9 mouse cellular contexts compared by ENCODE assay signal in the genomic region with DNA sequence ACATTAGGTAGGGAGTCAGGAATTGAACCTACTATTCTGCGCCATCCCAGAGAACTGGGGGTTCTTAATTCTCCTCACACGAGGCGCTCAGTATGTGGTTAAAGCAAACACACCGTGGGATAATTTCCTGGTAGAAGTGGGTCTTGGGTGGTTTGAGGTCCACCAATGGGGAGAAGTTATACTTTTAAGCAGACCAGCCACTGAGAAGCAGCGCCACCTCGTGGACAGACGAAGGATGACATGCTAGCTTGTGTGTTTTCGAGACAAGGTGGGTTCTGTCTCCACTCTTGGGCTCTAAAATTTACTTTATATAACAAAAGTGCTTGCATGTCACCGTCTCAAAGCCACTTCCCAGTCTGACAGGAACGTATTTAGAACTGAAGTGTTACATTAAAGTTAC.
DNase-seq lines count a peak whose midpoint lies in the region; ATAC-seq and TF ChIP-seq lines count a peak whose summit lies in the region.
"Had no signal": no experiment of that assay in that cellular context is flagged by ENCODE, and none has a peak within 500 bp of the region (broad histone marks: within the 10 kb centered on the region; RNA-seq: fewer than 3 reads in every experiment).

No protein-coding gene starts in this region.

- no peak for TF ChIP-seq EP300 in stomach, postnatal 0 days (optimal IDR thresholded peaks at IDR 0.05)

- H3K4me1 ChIP-seq in hindbrain, embryonic 11.5 days (replicated peaks; ENCODE audit: control insufficient read depth, insufficient read depth, low read length) = no peaks in the 10 kb centered on the region
- H3K4me1 ChIP-seq in hindbrain, embryonic 13.5 days (replicated peaks) = no peaks in the 10 kb centered on the region
- H3K4me1 ChIP-seq in E14TG2a.4 (replicated peaks; ENCODE audit: low read depth, low read length) = peaks cover 38% of the 10 kb centered on the region
- no peaks in the 10 kb centered on the region for H3K4me1 ChIP-seq in embryonic facial prominence, embryonic 14.5 days (ENCODE audit: control insufficient read depth, insufficient read depth, low read length)
- H3K4me1 ChIP-seq in limb, embryonic 10.5 days = peaks cover 11% of the 10 kb centered on the region
- H3K4me1 ChIP-seq in stomach, postnatal 0 days (replicated peaks; ENCODE audit: control insufficient read depth, insufficient read depth) = no peaks in the 10 kb centered on the region

- H3K36me3 ChIP-seq in hindbrain, embryonic 11.5 days (ENCODE audit: control insufficient read depth, insufficient read depth, low read length) = no peaks in the 10 kb centered on the region
- H3K36me3 ChIP-seq in hindbrain, embryonic 13.5 days = no peaks in the 10 kb centered on the region
- no peaks in the 10 kb centered on the region for H3K36me3 ChIP-seq in E14TG2a.4 (ENCODE audit: insufficient read depth, low read length)
- no peaks in the 10 kb centered on the region for H3K36me3 ChIP-seq in embryonic facial prominence, embryonic 14.5 days (ENCODE audit: control insufficient read depth, insufficient read depth, low read length)
- no peaks in the 10 kb centered on the region for H3K36me3 ChIP-seq in limb, embryonic 10.5 days
- no peaks in the 10 kb centered on the region for H3K36me3 ChIP-seq in stomach, postnatal 0 days (ENCODE audit: control insufficient read depth, insufficient read depth, low read length)

- H3K27ac ChIP-seq in hindbrain, embryonic 11.5 days (ENCODE audit: low read depth, low read length) = no peak overlapping the region
- H3K27ac ChIP-seq in hindbrain, embryonic 13.5 days = no peak overlapping the region
- H3K27ac ChIP-seq in embryonic facial prominence, embryonic 14.5 days (replicated peaks; ENCODE audit: low read depth, low read length) = no peak overlapping the region
- no peak overlapping the region for H3K27ac ChIP-seq in limb, embryonic 10.5 days
- H3K27ac ChIP-seq in stomach, postnatal 0 days (replicated peaks) = no peak overlapping the region

- no peaks in the 10 kb centered on the region; the same call in 1 of the 2 replicates for H3K9me3 ChIP-seq in hindbrain, embryonic 11.5 days (ENCODE audit: control insufficient read depth, low read length)
- H3K9me3 ChIP-seq in hindbrain, embryonic 13.5 days = no peaks in the 10 kb centered on the region
- H3K9me3 ChIP-seq in E14TG2a.4 (ENCODE audit: low read length) = no peaks in the 10 kb centered on the region
- H3K9me3 ChIP-seq in embryonic facial prominence, embryonic 14.5 days (ENCODE audit: control insufficient read depth, low read length) = no peaks in the 10 kb centered on the region
- no peaks in the 10 kb centered on the region for H3K9me3 ChIP-seq in limb, embryonic 10.5 days (replicated peaks)
- H3K9me3 ChIP-seq in stomach, postnatal 0 days (ENCODE audit: control insufficient read depth, low read length) = no peaks in the 10 kb centered on the region

- H3K4me2 ChIP-seq in hindbrain, embryonic 11.5 days (replicated peaks; ENCODE audit: low read depth, low read length) = no peak overlapping the region
- no peak overlapping the region for H3K4me2 ChIP-seq in hindbrain, embryonic 13.5 days
- H3K4me2 ChIP-seq in embryonic facial prominence, embryonic 14.5 days (ENCODE audit: low read depth, low read length) = no peak overlapping the region
- no peak overlapping the region for H3K4me2 ChIP-seq in stomach, postnatal 0 days (replicated peaks; ENCODE audit: low read depth)

- H3K9ac ChIP-seq in hindbrain, embryonic 11.5 days (ENCODE audit: low read depth, low read length) = no peak overlapping the region
- H3K9ac ChIP-seq in hindbrain, embryonic 13.5 days = no peak overlapping the region
- no peak overlapping the region for H3K9ac ChIP-seq in embryonic facial prominence, embryonic 14.5 days (ENCODE audit: low read depth, low read length)
- H3K9ac ChIP-seq in stomach, postnatal 0 days (ENCODE audit: low read length) = no peak overlapping the region

- ATAC-seq in hindbrain, embryonic 11.5 days (ENCODE audit: low FRiP score) = no peak
- no peak for ATAC-seq in hindbrain, embryonic 13.5 days (ENCODE audit: low FRiP score)
- ATAC-seq in embryonic facial prominence, embryonic 14.5 days (ENCODE audit: low read depth) = no peak
- ATAC-seq in stomach, postnatal 0 days (ENCODE audit: low FRiP score, low TSS enrichment) = no peak

- H3K4me3 ChIP-seq in hindbrain, embryonic 11.5 days (ENCODE audit: low read depth, low read length) = no peak overlapping the region
- H3K4me3 ChIP-seq in hindbrain, embryonic 13.5 days = no peak overlapping the region
- H3K4me3 ChIP-seq in E14TG2a.4 (replicated peaks; ENCODE audit: low read length) = no peak overlapping the region
- H3K4me3 ChIP-seq in embryonic facial prominence, embryonic 14.5 days (ENCODE audit: low read depth, low read length) = no peak overlapping the region
- H3K4me3 ChIP-seq in limb, embryonic 10.5 days = no peak overlapping the region
- no peak overlapping the region for H3K4me3 ChIP-seq in stomach, postnatal 0 days (ENCODE audit: low read depth, low read length)
- H3K4me3 ChIP-seq: myocyte had no signal

- peak; percentile 64 for DNase-seq in hindbrain, embryonic 11.5 days (ENCODE audit: low spot score)
- peak; percentile 22 for DNase-seq in MN1 (ENCODE audit: low spot score)
- DNase-seq in embryonic facial prominence, embryonic 14.5 days (ENCODE audit: low spot score) = peak; percentile 30
- peak; percentile 77 for DNase-seq in limb, embryonic 10.5 days (ENCODE audit: low spot score)
- DNase-seq in stomach, postnatal 0 days (ENCODE audit: low spot score) = peak; percentile 47
- no peak for DNase-seq in T-cell, adult 2 months (ENCODE audit: low spot score)

- H3K27me3 ChIP-seq in hindbrain, embryonic 11.5 days (ENCODE audit: control insufficient read depth, insufficient read depth, low read length) = no peaks in the 10 kb centered on the region
- H3K27me3 ChIP-seq in hindbrain, embryonic 13.5 days = no peaks in the 10 kb centered on the region
- no peaks in the 10 kb centered on the region; the same call in 1 of the 2 replicates for H3K27me3 ChIP-seq in E14TG2a.4 (ENCODE audit: insufficient read depth, low read length)
- H3K27me3 ChIP-seq in embryonic facial prominence, embryonic 14.5 days (replicated peaks; ENCODE audit: control insufficient read depth, insufficient read depth, low read length) = no peaks in the 10 kb centered on the region
- H3K27me3 ChIP-seq in limb, embryonic 10.5 days (ENCODE audit: low read depth, poor library complexity, severe bottlenecking) = no peaks in the 10 kb centered on the region
- H3K27me3 ChIP-seq in stomach, postnatal 0 days (ENCODE audit: control insufficient read depth, insufficient read depth, low read length) = no peaks in the 10 kb centered on the region

- TF ChIP-seq CTCF in E14TG2a.4 (conservative IDR thresholded peaks at IDR 0.05; ENCODE audit: low read length) = peak; percentile 72
- TF ChIP-seq CTCF in stomach, postnatal 0 days (IDR thresholded peaks at IDR 0.05; ENCODE audit: low read depth) = peak; percentile 82

- WGBS in hindbrain, embryonic 11.5 days = 43% methylated on average over 10 of the region's 10 CpGs
- WGBS in hindbrain, embryonic 13.5 days = 44% methylated on average over 10 of the region's 10 CpGs
- 37% methylated on average over 10 of the region's 10 CpGs for WGBS in embryonic facial prominence, embryonic 14.5 days
- WGBS in limb, embryonic 10.5 days = 44% methylated on average over 10 of the region's 10 CpGs
- WGBS in stomach, postnatal 0 days = 32% methylated on average over 10 of the region's 10 CpGs
